Mouse (Mus musculus): ENCODE results near the gene Tmem176a. TPM values are rescaled to one million over a fixed set of nuclear protein-coding genes. Genes with fewer than 3 reads are reported as not detected.

The Tmem176a gene
- polyA plus RNA-seq, 1 experiment from 2014 or later: 102 TPM

Other genes starting within 250 kb of the Tmem176a start
- 22.5 and 24.6 TPM in 2 replicates for gene Repin1, start 247.0 kb upstream of the Tmem176a start, polyA plus RNA-seq (2015; fragmentation: Nextera tagmentation; extraction: Ambion mirVana)
- gene Gm44965, start 247.0 kb upstream of the Tmem176a start, polyA plus RNA-seq (2015; fragmentation: Nextera tagmentation; extraction: Ambion mirVana): not detected in 2 replicates
- 4.8 and 5.5 TPM in 2 replicates for gene Zfp775, start 238.9 kb upstream of the Tmem176a start, polyA plus RNA-seq (2015; fragmentation: Nextera tagmentation; extraction: Ambion mirVana)
- 1.2 TPM in 2 replicates for gene AI854703, start 214.2 kb upstream of the Tmem176a start, polyA plus RNA-seq (2015; fragmentation: Nextera tagmentation; extraction: Ambion mirVana)
- gene Gimap8, start 193.7 kb upstream of the Tmem176a start, polyA plus RNA-seq (2015; fragmentation: Nextera tagmentation; extraction: Ambion mirVana): 1.1 and 1.2 TPM in 2 replicates
- 7.5 and 8.7 TPM in 2 replicates for gene Gimap9, start 164.8 kb upstream of the Tmem176a start, polyA plus RNA-seq (2015; fragmentation: Nextera tagmentation; extraction: Ambion mirVana)
- gene Gimap4, start 156.4 kb upstream of the Tmem176a start, polyA plus RNA-seq (2015; fragmentation: Nextera tagmentation; extraction: Ambion mirVana): 18.4 and 19.1 TPM in 2 replicates
- 33.4 TPM in 2 replicates for gene Gimap6, start 132.7 kb upstream of the Tmem176a start, polyA plus RNA-seq (2015; fragmentation: Nextera tagmentation; extraction: Ambion mirVana)
- 3.7 and 5.0 TPM in 2 replicates for gene Gm28053, start 122.3 kb upstream of the Tmem176a start, polyA plus RNA-seq (2015; fragmentation: Nextera tagmentation; extraction: Ambion mirVana)
- gene Gimap7, start 122.3 kb upstream of the Tmem176a start, polyA plus RNA-seq (2015; fragmentation: Nextera tagmentation; extraction: Ambion mirVana): not detected in 2 replicates
- gene Gimap1, start 101.9 kb upstream of the Tmem176a start, polyA plus RNA-seq (2015; fragmentation: Nextera tagmentation; extraction: Ambion mirVana): 24.2 and 27.5 TPM in 2 replicates
- 7.2 and 8.2 TPM in 2 replicates for gene Gimap5, start 94.7 kb upstream of the Tmem176a start, polyA plus RNA-seq (2015; fragmentation: Nextera tagmentation; extraction: Ambion mirVana)
- 0.06 TPM in 1 of 2 replicates, not detected in the other for gene Gimap3, start 70.1 kb upstream of the Tmem176a start, polyA plus RNA-seq (2015; fragmentation: Nextera tagmentation; extraction: Ambion mirVana)
- gene Tmem176b, start 577 bp downstream of the Tmem176a start, polyA plus RNA-seq (2015; fragmentation: Nextera tagmentation; extraction: Ambion mirVana): 249 and 268 TPM in 2 replicates
- gene Aoc1, start 32.0 kb downstream of the Tmem176a start, polyA plus RNA-seq (2015; fragmentation: Nextera tagmentation; extraction: Ambion mirVana): not detected in 2 replicates
- not detected in 2 replicates for gene 1600015I10Rik, start 89.0 kb downstream of the Tmem176a start, polyA plus RNA-seq (2015; fragmentation: Nextera tagmentation; extraction: Ambion mirVana)
- not detected in 2 replicates for gene Doxl2, start 134.0 kb downstream of the Tmem176a start, polyA plus RNA-seq (2015; fragmentation: Nextera tagmentation; extraction: Ambion mirVana)
- gene Svs1, start 145.9 kb downstream of the Tmem176a start, polyA plus RNA-seq (2015; fragmentation: Nextera tagmentation; extraction: Ambion mirVana): not detected in 2 replicates
- gene Gpnmb, start 195.6 kb downstream of the Tmem176a start, polyA plus RNA-seq (2015; fragmentation: Nextera tagmentation; extraction: Ambion mirVana): 0.66 and 0.83 TPM in 2 replicates
- gene Malsu1, start 232.9 kb downstream of the Tmem176a start, polyA plus RNA-seq (2015; fragmentation: Nextera tagmentation; extraction: Ambion mirVana): 49.6 and 59.8 TPM in 2 replicates

Measured in heart, embryonic 13.5 days (tissue).